Mouse (Mus musculus) hindbrain, embryonic 16.5 days (tissue): ENCODE measurements at regions not wholly inside any gene's neighbourhood (a gene's known extent, or its start where the extent isn't known, plus 50 kb on each side); places are given as distances from the start of the nearest gene placed in this dataset.

Experiments used
- ATAC-seq: fragments of 200-750 bp; cut with Nextera tagmentation; 2 replicates; pipeline ENCODE4 v1.8.0; 2017; ENCODE audit warnings: moderate TSS enrichment, moderate library complexity
- H3K27ac ChIP-seq: fragments of 300-500 bp; sonication (generic); 2 replicates; pipeline ENCODE4 v1.5.1; 2014; ENCODE audit warnings: low read depth, mild to moderate bottlenecking, control low read depth, low read length, moderate library complexity
- H3K27me3 ChIP-seq: fragments of 300-500 bp; sonication (generic); replicated peaks from 2 replicates; pipeline ENCODE4 v1.6.1; 2014; ENCODE audit warnings: low read length; ENCODE audit not compliant: control insufficient read depth, insufficient read depth
- H3K36me3 ChIP-seq: fragments of 300-500 bp; sonication (generic); 2 replicates; pipeline ENCODE4 v1.6.1; 2014; ENCODE audit warnings: mild to moderate bottlenecking, low read length, moderate library complexity, mixed read lengths; ENCODE audit not compliant: control insufficient read depth, insufficient read depth
- H3K4me1 ChIP-seq: fragments of 300-500 bp; sonication (generic); 2 replicates; pipeline ENCODE4 v1.6.1; 2014; ENCODE audit warnings: low read depth, low read length; ENCODE audit not compliant: control insufficient read depth, insufficient read depth
- H3K4me2 ChIP-seq: fragments of 300-500 bp; sonication (generic); 2 replicates; pipeline ENCODE4 v1.6.1; 2014; ENCODE audit warnings: mild to moderate bottlenecking, low read length, control low read depth, moderate library complexity
- H3K4me3 ChIP-seq: fragments of 300-500 bp; sonication (generic); 2 replicates; pipeline ENCODE4 v1.5.1; 2014; ENCODE audit warnings: mild to moderate bottlenecking, low read length, control low read depth, moderate library complexity
- H3K9ac ChIP-seq: fragments of 300-500 bp; sonication (generic); 2 replicates; pipeline ENCODE4 v1.6.1; 2014; ENCODE audit warnings: low read depth, mild to moderate bottlenecking, control low read depth, low read length, moderate library complexity
- H3K9me3 ChIP-seq: fragments of 300-500 bp; sonication (generic); 2 replicates; pipeline ENCODE4 v1.6.1; 2014; ENCODE audit warnings: mild to moderate bottlenecking, low read length, moderate library complexity; ENCODE audit not compliant: control insufficient read depth
- whole genome bisulfite sequencing: fragments of 180-500 bp; shearing (Covaris S2); extraction: QIAGEN DNeasy Blood & Tissue Kit; methylation state at CpG from one replicate; pipeline ENCODE4 v1.1.7; 2014; 5-methylcytosine and 5-hydroxymethylcytosine counted together

DNA sequence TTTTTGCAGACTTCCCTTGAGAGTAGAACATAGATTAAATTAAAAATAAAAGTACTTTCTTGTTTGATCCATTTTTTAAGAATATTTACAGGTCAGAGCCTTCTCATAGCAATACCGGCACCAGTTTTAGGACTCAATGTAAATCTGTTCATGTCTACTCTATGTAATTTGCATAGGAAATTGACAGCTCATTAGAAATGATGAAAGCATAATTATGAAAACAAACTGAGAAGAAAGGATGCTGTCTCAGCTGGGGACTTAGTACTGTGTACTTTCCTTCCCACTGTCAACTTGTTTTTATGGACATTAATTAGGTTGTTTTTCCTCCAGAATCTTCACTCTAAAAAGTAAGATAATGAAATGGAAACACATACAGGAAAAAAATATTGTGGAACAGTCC is 3344.8 kb upstream of the Gm6569 start:
- 45% methylated on average over 1 of the region's 1 CpGs for WGBS
- Histone ChIP-seq H3K9me3 (no peaks in the 10 kb centered on the region), H3K4me1 (no peaks in the 10 kb centered on the region), H3K4me3 (no peak overlapping the region), H3K9ac (no peak overlapping the region), H3K36me3 (no peaks in the 10 kb centered on the region), H3K4me2 (no peak overlapping the region), H3K27me3 (no peaks in the 10 kb centered on the region), H3K27ac (no peak overlapping the region)
- ATAC-seq, result no peak

DNA sequence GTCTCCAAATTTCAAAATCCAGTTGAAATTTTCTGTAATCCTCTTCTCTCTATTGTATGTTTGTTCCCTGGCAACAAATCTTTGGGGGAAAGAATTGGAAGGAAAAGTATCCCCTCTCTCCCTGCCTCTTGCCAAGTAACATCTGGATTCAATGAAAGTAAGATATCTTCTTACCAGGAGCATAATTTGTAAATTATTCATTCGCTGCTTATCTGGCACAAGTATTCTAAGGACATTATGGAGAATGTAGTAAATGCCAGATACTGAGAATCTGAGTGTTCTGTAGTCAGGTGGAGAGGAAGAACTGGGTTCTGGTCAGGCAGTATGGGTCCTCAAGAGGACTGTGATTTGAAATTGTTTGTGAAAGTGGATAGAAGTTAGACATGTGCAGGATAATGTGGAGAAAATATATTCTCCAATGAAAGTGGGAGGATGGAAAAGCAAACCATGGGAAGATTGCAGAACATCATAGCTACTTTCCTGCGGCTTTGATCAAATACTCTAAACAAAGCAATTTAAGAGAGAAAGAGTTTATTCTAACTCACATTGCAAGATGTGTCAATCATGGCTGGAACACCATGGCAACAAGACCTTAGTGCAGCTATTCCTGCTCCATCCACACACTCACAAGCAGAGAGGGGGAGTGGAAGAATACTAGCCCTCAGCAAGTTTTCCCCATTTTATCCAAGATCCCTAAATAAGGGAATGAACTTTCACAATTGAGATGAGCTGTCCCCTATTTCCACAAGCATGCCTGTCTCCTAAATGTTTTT is 3327.1 kb upstream of the Gm6569 start:
- Histone ChIP-seq H3K36me3 (no peaks in the 10 kb centered on the region), H3K27ac (no peak overlapping the region), H3K4me3 (no peak overlapping the region), H3K27me3 (no peaks in the 10 kb centered on the region), H3K9ac (no peak overlapping the region), H3K4me2 (no peak overlapping the region), H3K9me3 (no peaks in the 10 kb centered on the region), H3K4me1 (no peaks in the 10 kb centered on the region)
- ATAC-seq, result no peak
- whole genome bisulfite sequencing, result 70% methylated on average over 2 of the region's 2 CpGs

DNA sequence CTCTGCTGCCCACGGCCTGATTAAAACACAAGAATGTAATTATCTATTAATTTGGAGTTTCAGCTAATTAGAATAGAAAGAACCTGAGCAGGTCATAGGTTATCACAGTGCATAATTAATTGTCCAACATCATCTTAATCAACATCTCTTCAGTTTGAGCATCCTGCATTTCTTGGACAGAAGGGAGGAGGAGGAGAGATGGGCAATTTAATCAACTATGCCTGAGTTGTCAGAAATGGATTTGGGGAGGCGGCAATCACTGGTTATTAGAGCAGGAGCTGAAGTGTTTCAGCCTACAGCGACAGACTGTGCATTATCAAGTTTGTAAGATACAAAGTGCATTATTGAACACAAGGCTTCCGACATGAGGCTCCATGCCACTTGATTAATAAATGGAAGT is 3313.8 kb upstream of the Gm6569 start:
- no peaks in the 10 kb centered on the region for H3K4me1 ChIP-seq
- H3K9me3 ChIP-seq, result no peaks in the 10 kb centered on the region
- H3K27ac ChIP-seq, result no peak overlapping the region
- no peak overlapping the region for H3K9ac ChIP-seq
- WGBS, result 42% methylated on average over 4 of the region's 4 CpGs
- H3K4me3 ChIP-seq, result no peak overlapping the region
- H3K27me3 ChIP-seq, result no peaks in the 10 kb centered on the region
- no peak for ATAC-seq
- H3K4me2 ChIP-seq, result no peak overlapping the region
- no peaks in the 10 kb centered on the region for H3K36me3 ChIP-seq

DNA sequence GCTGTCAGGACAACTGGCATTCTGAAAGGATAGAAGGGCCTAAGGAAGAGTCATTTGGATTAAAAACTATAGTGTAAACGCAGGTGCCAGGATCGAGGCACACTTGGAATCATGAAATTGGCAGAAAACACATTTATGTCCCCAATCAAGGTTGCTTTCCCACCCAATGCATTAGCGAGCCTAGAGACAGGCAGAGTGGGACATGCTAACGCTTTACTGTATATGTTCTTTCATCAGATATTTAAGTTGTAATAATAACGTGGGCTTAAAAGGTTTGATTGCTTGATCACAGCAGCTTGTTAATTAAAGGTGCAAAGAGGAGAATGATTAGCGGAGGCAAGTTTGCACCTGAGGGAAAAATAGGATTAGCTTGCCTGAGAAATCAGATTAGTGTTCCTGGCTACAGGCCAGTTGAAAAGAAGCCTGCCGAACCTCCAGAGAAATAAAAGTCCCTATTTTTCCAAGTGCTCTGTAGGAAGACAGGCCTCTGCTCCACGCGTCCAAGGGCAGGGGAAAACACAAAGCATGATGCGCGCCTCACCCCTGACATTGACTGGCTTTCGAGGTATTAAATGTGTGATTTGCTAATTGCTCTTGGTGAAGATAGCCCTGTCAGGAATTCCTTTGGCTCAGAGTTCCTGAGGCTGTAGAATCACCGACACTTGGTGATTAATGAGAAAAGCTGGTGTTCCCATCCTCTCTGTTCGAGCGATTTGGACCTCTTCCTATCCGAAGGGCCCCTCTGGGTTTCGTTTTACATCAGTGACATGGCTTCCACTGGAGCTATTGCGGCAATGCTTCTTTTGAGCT is 3279.4 kb upstream of the Gm6569 start:
- 0 out of 2 replicates have a peak overlapping the region, but pooled peaks have one; percentile 9 for H3K9ac ChIP-seq
- peaks cover 3% of the 10 kb centered on the region; the same call in 1 of the 2 replicates for H3K4me1 ChIP-seq
- no peaks in the 10 kb centered on the region for H3K36me3 ChIP-seq
- H3K27ac ChIP-seq, result no peak overlapping the region
- no peaks in the 10 kb centered on the region for H3K9me3 ChIP-seq
- peak; percentile 69 for ATAC-seq
- H3K27me3 ChIP-seq, result no peaks in the 10 kb centered on the region
- 28% methylated on average over 18 of the region's 18 CpGs for WGBS
- no peak overlapping the region for H3K4me3 ChIP-seq
- H3K4me2 ChIP-seq, result peak overlapping the region; percentile 44

DNA sequence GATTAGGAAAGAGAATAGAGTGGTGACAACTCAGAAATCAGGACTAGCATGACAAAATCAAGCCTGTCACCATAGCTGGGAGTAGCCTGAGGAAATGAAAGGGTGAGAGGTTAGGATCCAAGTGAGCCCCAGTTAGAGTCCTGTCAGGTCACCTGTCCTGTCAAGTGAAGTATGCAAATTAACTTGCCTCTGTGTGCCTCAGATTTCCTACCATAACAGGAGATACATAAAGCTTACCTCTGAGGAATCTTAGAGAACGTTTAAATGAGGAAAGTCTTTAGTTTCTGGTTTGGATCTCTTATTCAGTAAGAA is 3278.8 kb upstream of the Gm6569 start:
- H3K4me3 ChIP-seq, result no peak overlapping the region
- H3K27ac ChIP-seq, result no peak overlapping the region
- peak overlapping the region; percentile 44 for H3K4me2 ChIP-seq
- no peaks in the 10 kb centered on the region for H3K27me3 ChIP-seq
- H3K9me3 ChIP-seq, result no peaks in the 10 kb centered on the region
- no peak for ATAC-seq
- 66% methylated on average over 1 of the region's 1 CpGs for WGBS
- H3K36me3 ChIP-seq, result no peaks in the 10 kb centered on the region
- H3K4me1 ChIP-seq, result peaks cover 3% of the 10 kb centered on the region; the same call in 1 of the 2 replicates
- no peak overlapping the region for H3K9ac ChIP-seq

DNA sequence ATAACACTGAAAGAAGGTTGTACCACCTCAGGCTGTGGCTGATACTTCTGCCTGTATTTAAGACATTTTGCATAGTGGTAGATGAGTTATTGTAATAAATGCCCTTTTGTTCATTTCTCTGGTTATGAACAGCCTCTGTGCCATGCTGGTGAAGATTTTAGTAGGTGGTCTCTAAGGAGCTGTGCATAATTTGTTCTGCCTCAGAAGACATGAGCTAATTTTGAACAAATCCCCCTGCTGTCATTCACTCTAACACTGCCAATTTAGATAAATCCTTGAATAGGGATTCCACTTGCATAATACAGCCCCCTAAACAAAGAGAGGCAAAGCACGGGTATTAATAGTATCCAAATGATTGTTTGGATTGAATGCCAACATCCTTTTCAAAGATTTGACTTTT is 3240.1 kb upstream of the Gm6569 start:
- H3K27me3 ChIP-seq, result no peaks in the 10 kb centered on the region
- no peak overlapping the region for H3K4me3 ChIP-seq
- peaks cover 3% of the 10 kb centered on the region; the same call in 1 of the 2 replicates for H3K4me1 ChIP-seq
- no peak overlapping the region for H3K9ac ChIP-seq
- H3K4me2 ChIP-seq, result no peak overlapping the region
- WGBS, result 9% methylated on average over 1 of the region's 1 CpGs
- no peak overlapping the region for H3K27ac ChIP-seq
- peak; percentile 81 for ATAC-seq
- H3K9me3 ChIP-seq, result no peaks in the 10 kb centered on the region
- no peaks in the 10 kb centered on the region for H3K36me3 ChIP-seq

DNA sequence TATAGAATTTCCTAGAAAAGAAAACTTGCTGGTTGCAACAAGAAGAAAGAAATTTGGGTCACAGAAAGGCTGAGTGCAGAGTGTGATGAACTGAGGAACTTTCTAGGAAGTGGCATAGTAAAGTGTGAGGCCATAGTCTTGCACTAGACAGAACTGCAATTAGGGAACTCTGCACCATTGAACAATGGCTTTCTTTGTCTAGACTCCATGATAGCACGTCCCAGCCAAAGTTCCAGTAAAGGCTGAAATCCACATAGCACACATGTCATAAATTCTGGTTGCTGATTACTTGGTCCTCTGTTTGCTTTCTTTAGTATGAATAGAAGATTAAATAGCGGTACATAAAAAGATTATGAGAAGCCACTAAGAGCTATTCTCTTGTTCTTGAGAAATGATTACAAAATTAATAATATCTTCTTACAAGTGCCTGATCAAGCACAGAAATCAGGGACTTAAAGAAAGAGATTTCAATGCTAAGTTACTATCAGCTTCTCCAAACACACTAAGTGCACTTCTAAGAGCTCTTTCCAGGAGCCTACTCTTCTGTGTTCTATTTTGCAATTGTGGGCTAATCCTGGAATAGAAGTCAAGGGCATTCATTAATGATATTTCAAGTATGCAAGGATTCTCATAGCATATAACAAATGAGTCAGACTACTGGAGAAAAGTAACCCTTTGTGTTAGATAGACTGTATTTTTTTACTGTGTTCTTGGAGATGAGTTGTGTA is 3233.4 kb upstream of the Gm6569 start:
- H3K27me3 ChIP-seq, result no peaks in the 10 kb centered on the region
- ATAC-seq, result no peak
- H3K4me1 ChIP-seq, result no peaks in the 10 kb centered on the region
- no peaks in the 10 kb centered on the region for H3K36me3 ChIP-seq
- 68% methylated on average over 2 of the region's 2 CpGs for WGBS
- H3K9me3 ChIP-seq, result no peaks in the 10 kb centered on the region
- no peak overlapping the region for H3K27ac ChIP-seq
- no peak overlapping the region for H3K4me2 ChIP-seq
- no peak overlapping the region for H3K9ac ChIP-seq
- H3K4me3 ChIP-seq, result no peak overlapping the region

DNA sequence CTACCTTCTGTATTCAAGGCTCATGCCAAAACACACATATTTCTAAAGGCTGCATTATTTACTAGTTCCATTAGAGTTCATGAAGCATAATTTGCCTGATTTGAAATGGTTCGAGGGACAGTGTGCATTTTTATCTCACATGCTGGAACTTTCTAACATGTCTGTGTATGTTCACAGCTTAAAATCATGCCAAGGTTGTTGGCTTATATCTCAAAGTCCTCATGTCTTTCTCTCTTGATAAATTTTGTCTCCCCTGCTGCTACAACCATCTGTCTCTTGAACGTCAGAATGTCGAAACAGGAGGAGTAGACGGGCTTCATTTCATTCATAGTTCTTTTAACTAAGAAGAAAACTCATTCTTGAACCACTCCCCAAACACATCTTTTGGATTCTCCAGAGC is 3229.1 kb upstream of the Gm6569 start:
- Histone ChIP-seq H3K4me2 (no peak overlapping the region), H3K4me3 (no peak overlapping the region), H3K27ac (no peak overlapping the region), H3K36me3 (no peaks in the 10 kb centered on the region), H3K4me1 (no peaks in the 10 kb centered on the region), H3K9me3 (no peaks in the 10 kb centered on the region), H3K9ac (no peak overlapping the region), H3K27me3 (no peaks in the 10 kb centered on the region)
- no peak for ATAC-seq
- 68% methylated on average over 4 of the region's 4 CpGs for WGBS

DNA sequence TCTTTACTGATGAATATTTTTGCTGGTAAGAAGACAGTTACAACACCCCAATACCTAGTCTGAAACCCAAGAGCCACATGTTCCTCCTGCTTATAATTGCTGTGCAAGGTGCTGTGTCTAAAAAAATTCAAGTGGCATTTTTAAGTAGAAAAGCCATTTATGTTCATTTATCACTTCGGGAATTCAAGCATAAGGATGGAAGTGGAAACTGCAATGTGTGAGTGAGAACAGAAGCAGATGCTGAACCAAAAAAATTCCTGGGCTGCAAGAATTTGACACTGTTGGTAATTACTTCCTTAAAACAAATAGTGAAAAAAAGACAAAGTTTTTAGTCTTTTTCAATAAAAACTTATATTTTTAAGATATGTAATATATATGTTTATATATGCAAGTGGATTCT is 3227.5 kb upstream of the Gm6569 start:
- no peak overlapping the region for H3K4me2 ChIP-seq
- WGBS, result 93% methylated on average over 1 of the region's 1 CpGs
- no peak overlapping the region for H3K4me3 ChIP-seq
- ATAC-seq, result no peak
- no peak overlapping the region for H3K27ac ChIP-seq
- no peaks in the 10 kb centered on the region for H3K36me3 ChIP-seq
- no peaks in the 10 kb centered on the region for H3K9me3 ChIP-seq
- no peak overlapping the region for H3K9ac ChIP-seq
- H3K4me1 ChIP-seq, result no peaks in the 10 kb centered on the region
- H3K27me3 ChIP-seq, result no peaks in the 10 kb centered on the region
